Mouse (Mus musculus): Measurements from ENCODE around the gene Tm7sf2. TPM values are rescaled to one million over a fixed set of nuclear protein-coding genes. Genes with fewer than 3 reads are reported as not detected.

Gene Tm7sf2
- polyA plus RNA-seq, 1 experiment from 2014 or later, result 30.8 TPM

- Histone ChIP-seq H3K9me3 (ENCODE audit: control insufficient read depth, low read length) (no peaks in the 10 kb centered on the region), H3K36me3 (ENCODE audit: control insufficient read depth, insufficient read depth, low read length) (no peaks in the 10 kb centered on the region), H3K4me2 (no peak overlapping the region), H3K9ac (ENCODE audit: low read depth, low read length) (no peak overlapping the region), H3K27me3 (replicated peaks; ENCODE audit: control insufficient read depth, insufficient read depth, low read length) (no peaks in the 10 kb centered on the region), H3K27ac (ENCODE audit: low read depth, low read length) (no peak overlapping the region), H3K4me3 (ENCODE audit: low read depth, low read length) (no peak overlapping the region), H3K4me1 (replicated peaks; ENCODE audit: control insufficient read depth, insufficient read depth, low read length) (peaks cover 13% of the 10 kb centered on the region)
- WGBS, result 61% methylated on average over 8 of the region's 8 CpGs
- no peak for DNase-seq (ENCODE audit: low spot score)
- no peak for ATAC-seq (replicated peaks; ENCODE audit: low FRiP score)
These were observed 45.1 kb downstream of the Tm7sf2 start for GRCm38 (mm10) chr19:6023059-6023458.

GRCm38 (mm10) chr19:6020276-6020675 lies 47.9 kb downstream of the Tm7sf2 start:
- ATAC-seq (replicated peaks; ENCODE audit: low FRiP score), result no peak
- Histone ChIP-seq H3K27ac (ENCODE audit: low read depth, low read length) (no peak overlapping the region), H3K9ac (ENCODE audit: low read depth, low read length) (no peak overlapping the region), H3K27me3 (replicated peaks; ENCODE audit: control insufficient read depth, insufficient read depth, low read length) (0 out of 2 replicates have a peak, but pooled peaks cover 4% of the 10 kb centered on the region), H3K4me3 (ENCODE audit: low read depth, low read length) (no peak overlapping the region), H3K4me1 (replicated peaks; ENCODE audit: control insufficient read depth, insufficient read depth, low read length) (peaks cover 29% of the 10 kb centered on the region), H3K9me3 (ENCODE audit: control insufficient read depth, low read length) (no peaks in the 10 kb centered on the region), H3K36me3 (ENCODE audit: control insufficient read depth, insufficient read depth, low read length) (no peaks in the 10 kb centered on the region), H3K4me2 (no peak overlapping the region)
- WGBS, result 40% methylated on average over 3 of the region's 3 CpGs
- DNase-seq (ENCODE audit: low spot score), result no peak

GRCm38 (mm10) chr19:6018142-6019089 lies 49.8 kb downstream of the Tm7sf2 start:
- Histone ChIP-seq H3K4me3 (ENCODE audit: low read depth, low read length) (peak overlapping the region; percentile 31; the same call in 1 of the 2 replicates), H3K4me1 (replicated peaks; ENCODE audit: control insufficient read depth, insufficient read depth, low read length) (peaks cover 38% of the 10 kb centered on the region), H3K9me3 (ENCODE audit: control insufficient read depth, low read length) (no peaks in the 10 kb centered on the region), H3K36me3 (ENCODE audit: control insufficient read depth, insufficient read depth, low read length) (no peaks in the 10 kb centered on the region), H3K27me3 (replicated peaks; ENCODE audit: control insufficient read depth, insufficient read depth, low read length) (0 out of 2 replicates have a peak, but pooled peaks cover 4% of the 10 kb centered on the region), H3K9ac (ENCODE audit: low read depth, low read length) (0 out of 2 replicates have a peak overlapping the region, but pooled peaks have one; percentile 22), H3K4me2 (peak overlapping the region; percentile 47), H3K27ac (ENCODE audit: low read depth, low read length) (peak overlapping the region; percentile 16; the same call in 1 of the 2 replicates)
- ATAC-seq (replicated peaks; ENCODE audit: low FRiP score), result peak; percentile 52
- peak; percentile 78 for DNase-seq (ENCODE audit: low spot score)
- WGBS, result 24% methylated on average over 15 of the region's 15 CpGs

GRCm38 (mm10) chr19:6016532-6016931 lies 51.6 kb downstream of the Tm7sf2 start:
- Histone ChIP-seq H3K4me3 (ENCODE audit: low read depth, low read length) (peak overlapping the region; percentile 56), H3K4me2 (peak overlapping the region; percentile 93), H3K9ac (ENCODE audit: low read depth, low read length) (0 out of 2 replicates have a peak overlapping the region, but pooled peaks have one; percentile 81), H3K27ac (ENCODE audit: low read depth, low read length) (no peak overlapping the region), H3K9me3 (ENCODE audit: control insufficient read depth, low read length) (no peaks in the 10 kb centered on the region), H3K36me3 (ENCODE audit: control insufficient read depth, insufficient read depth, low read length) (no peaks in the 10 kb centered on the region), H3K27me3 (replicated peaks; ENCODE audit: control insufficient read depth, insufficient read depth, low read length) (0 out of 2 replicates have a peak, but pooled peaks cover 4% of the 10 kb centered on the region), H3K4me1 (replicated peaks; ENCODE audit: control insufficient read depth, insufficient read depth, low read length) (peaks cover 38% of the 10 kb centered on the region)
- WGBS, result 43% methylated on average over 7 of the region's 7 CpGs
- DNase-seq (ENCODE audit: low spot score), result no peak
- no peak for ATAC-seq (replicated peaks; ENCODE audit: low FRiP score)

- 3% methylated on average over 40 of the region's 40 CpGs for WGBS
- peak within 1 kb of the TSS; percentile 56 for H3K4me3 ChIP-seq (ENCODE audit: low read depth, low read length)
- H3K9ac ChIP-seq (ENCODE audit: low read depth, low read length), result peak within 1 kb of the TSS; percentile 81
- peak within 1 kb of the TSS; percentile 93 for H3K27ac ChIP-seq (ENCODE audit: low read depth, low read length)
- H3K36me3 ChIP-seq (ENCODE audit: control insufficient read depth, insufficient read depth, low read length), result no peaks in the 10 kb centered on the region
- ATAC-seq (replicated peaks; ENCODE audit: low FRiP score) (peak; percentile 79), DNase-seq (ENCODE audit: low spot score) (no peak)
- peak within 1 kb of the TSS; percentile 93 for H3K4me2 ChIP-seq
- H3K27me3 ChIP-seq (replicated peaks; ENCODE audit: control insufficient read depth, insufficient read depth, low read length), result 0 out of 2 replicates have a peak, but pooled peaks cover 4% of the 10 kb centered on the region
- no peaks in the 10 kb centered on the region for H3K9me3 ChIP-seq (ENCODE audit: control insufficient read depth, low read length)
- H3K4me1 ChIP-seq (replicated peaks; ENCODE audit: control insufficient read depth, insufficient read depth, low read length), result peaks cover 41% of the 10 kb centered on the region
These were observed 52.5 kb downstream of the Tm7sf2 start, which contains the start of gene Capn1 for GRCm38 (mm10) chr19:6015511-6016315. Gene Capn1, minus strand, starts transcription at chr19:6015897.

- H3K36me3 ChIP-seq (ENCODE audit: control insufficient read depth, insufficient read depth, low read length), result no peaks in the 10 kb centered on the region
- H3K4me1 ChIP-seq (replicated peaks; ENCODE audit: control insufficient read depth, insufficient read depth, low read length), result peaks cover 35% of the 10 kb centered on the region
- H3K4me2 ChIP-seq, result peak overlapping the region; percentile 93
- H3K4me3 ChIP-seq (ENCODE audit: low read depth, low read length), result peak overlapping the region; percentile 56
- WGBS, result 2% methylated on average over 18 of the region's 18 CpGs
- H3K27me3 ChIP-seq (replicated peaks; ENCODE audit: control insufficient read depth, insufficient read depth, low read length), result 0 out of 2 replicates have a peak, but pooled peaks cover 4% of the 10 kb centered on the region
- DNase-seq (ENCODE audit: low spot score) (peak; percentile 82), ATAC-seq (replicated peaks; ENCODE audit: low FRiP score) (peak; percentile 95)
- H3K9ac ChIP-seq (ENCODE audit: low read depth, low read length), result peak overlapping the region; percentile 81
- no peaks in the 10 kb centered on the region for H3K9me3 ChIP-seq (ENCODE audit: control insufficient read depth, low read length)
- H3K27ac ChIP-seq (ENCODE audit: low read depth, low read length), result peak overlapping the region; percentile 93
These were observed 53.1 kb downstream of the Tm7sf2 start for GRCm38 (mm10) chr19:6014991-6015510.

GRCm38 (mm10) chr19:6013691-6014090 lies 54.5 kb downstream of the Tm7sf2 start:
- Histone ChIP-seq H3K4me2 (peak overlapping the region; percentile 93), H3K27ac (ENCODE audit: low read depth, low read length) (no peak overlapping the region), H3K36me3 (ENCODE audit: control insufficient read depth, insufficient read depth, low read length) (peaks cover 3% of the 10 kb centered on the region; the same call in 1 of the 2 replicates), H3K9ac (ENCODE audit: low read depth, low read length) (no peak overlapping the region), H3K27me3 (replicated peaks; ENCODE audit: control insufficient read depth, insufficient read depth, low read length) (0 out of 2 replicates have a peak, but pooled peaks cover 4% of the 10 kb centered on the region), H3K4me1 (replicated peaks; ENCODE audit: control insufficient read depth, insufficient read depth, low read length) (peaks cover 35% of the 10 kb centered on the region), H3K4me3 (ENCODE audit: low read depth, low read length) (peak overlapping the region; percentile 56), H3K9me3 (ENCODE audit: control insufficient read depth, low read length) (no peaks in the 10 kb centered on the region)
- 84% methylated on average over 10 of the region's 10 CpGs for WGBS
- no peak for ATAC-seq (replicated peaks; ENCODE audit: low FRiP score)
- DNase-seq (ENCODE audit: low spot score), result no peak

All from liver, embryonic 11.5 days (tissue).